Comparison of ENCODE assay signal across 20 mouse cellular contexts in the genomic region with DNA sequence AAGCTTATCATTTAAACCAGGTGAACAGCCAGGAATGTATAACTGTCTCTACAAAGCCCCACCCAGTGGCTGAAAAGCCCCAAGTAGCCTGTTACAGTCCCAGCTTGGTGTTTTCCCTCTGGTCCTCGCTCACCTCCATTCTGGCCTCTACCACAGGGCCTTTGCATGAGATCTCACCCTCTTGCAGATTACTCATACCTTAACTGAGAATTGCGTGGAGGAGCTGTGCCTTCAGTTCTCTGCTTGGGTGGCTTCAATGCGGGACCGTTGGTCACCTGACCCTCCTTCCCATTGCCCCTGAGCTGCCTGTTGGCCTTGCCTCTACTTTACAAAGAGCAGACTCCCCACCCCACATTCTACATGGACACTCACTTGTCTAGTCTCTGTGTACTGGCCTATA. TPM values are rescaled to one million over a fixed set of nuclear protein-coding genes. Genes with fewer than 3 reads are reported as not detected.
DNase-seq lines count a peak whose midpoint lies in the region; ATAC-seq and TF ChIP-seq lines count a peak whose summit lies in the region.
"Had no signal": no experiment of that assay in that cellular context is flagged by ENCODE, and none has a peak within 500 bp of the region (broad histone marks: within the 10 kb centered on the region; RNA-seq: fewer than 3 reads in every experiment).

No protein-coding gene starts in this region.

- H3K9me3 ChIP-seq in liver, embryonic 12.5 days (replicated peaks) = no peaks in the 10 kb centered on the region
- no peaks in the 10 kb centered on the region for H3K9me3 ChIP-seq in liver, postnatal 0 days (ENCODE audit: low read length)
- no peaks in the 10 kb centered on the region for H3K9me3 ChIP-seq in liver, embryonic 11.5 days (ENCODE audit: control insufficient read depth, low read length)
- H3K9me3 ChIP-seq in CH12.LX (replicated peaks; ENCODE audit: low read length) = no peaks in the 10 kb centered on the region
- H3K9me3 ChIP-seq: G1E had no signal

- no peak for TF ChIP-seq EP300 in liver, postnatal 0 days (IDR thresholded peaks at IDR 0.05; ENCODE audit: low read depth)
- no peak for TF ChIP-seq EP300 in CH12.LX (IDR thresholded peaks at IDR 0.05; ENCODE audit: low read length)

- H3K79me2 ChIP-seq in liver, adult 2 months (ENCODE audit: control insufficient read depth, insufficient read depth, low read length) = peaks cover 30% of the 10 kb centered on the region
- no peaks in the 10 kb centered on the region for H3K79me2 ChIP-seq in CH12.LX (replicated peaks; ENCODE audit: control insufficient read depth, extremely low read depth, insufficient read depth, poor library complexity, severe bottlenecking)

- peak; percentile 75 for DNase-seq in heart, adult 11 months
- DNase-seq in heart, postnatal 36 days = no peak
- no peak for DNase-seq in liver, adult 2 months (ENCODE audit: extremely low read depth, low read depth, low spot score)
- no peak for DNase-seq in liver, postnatal 0 days
- no peak for DNase-seq in liver, embryonic 11.5 days (ENCODE audit: low spot score)
- DNase-seq in CH12.LX (ENCODE audit: extremely low read depth) = peak; percentile 61
- no peak for DNase-seq in frontal cortex, adult 2 months (ENCODE audit: extremely low spot score in 1 of 2, low spot score in 1 of 2)
- DNase-seq: adrenal gland, adult 2 months; adrenal gland, adult 8-10 months; adrenal gland, postnatal 25 days; adrenal gland, postnatal 36 days; B cell, adult 2 months; cerebellum, adult 11 months; cerebellum, adult 11-12 months; cerebellum, adult 18-20 months had no signal

- no peak overlapping the region for H3K9ac ChIP-seq in liver, adult 2 months (ENCODE audit: low read depth, low read length)
- no peak overlapping the region for H3K9ac ChIP-seq in liver, embryonic 12.5 days
- H3K9ac ChIP-seq in liver, postnatal 0 days (replicated peaks) = no peak overlapping the region
- no peak overlapping the region for H3K9ac ChIP-seq in liver, embryonic 11.5 days (ENCODE audit: low read depth, low read length)
- H3K9ac ChIP-seq in CH12.LX (ENCODE audit: insufficient read depth, low read depth) = no peak overlapping the region

- H3K27me3 ChIP-seq in liver, adult 2 months (ENCODE audit: control insufficient read depth, insufficient read depth, low read length) = no peaks in the 10 kb centered on the region
- no peaks in the 10 kb centered on the region for H3K27me3 ChIP-seq in liver, embryonic 12.5 days (replicated peaks)
- H3K27me3 ChIP-seq in liver, postnatal 0 days (ENCODE audit: insufficient read depth, low read length) = no peaks in the 10 kb centered on the region
- no peaks in the 10 kb centered on the region for H3K27me3 ChIP-seq in liver, embryonic 11.5 days (replicated peaks; ENCODE audit: control insufficient read depth, insufficient read depth, low read length)
- no peaks in the 10 kb centered on the region for H3K27me3 ChIP-seq in CH12.LX (replicated peaks)
- H3K27me3 ChIP-seq: Patski had no signal

- WGBS in liver, adult 2 months = 93% methylated on average over 4 of the region's 4 CpGs
- WGBS in liver, embryonic 12.5 days (ENCODE audit: insufficient replicate concordance) = 78% methylated on average over 4 of the region's 4 CpGs
- 87% methylated on average over 4 of the region's 4 CpGs for WGBS in liver, postnatal 0 days (ENCODE audit: insufficient replicate concordance)
- WGBS in liver, embryonic 11.5 days = 83% methylated on average over 4 of the region's 4 CpGs

- H3K36me3 ChIP-seq in liver, adult 2 months (ENCODE audit: control insufficient read depth, insufficient read depth, low read length) = 0 out of 2 replicates have a peak, but pooled peaks cover 6% of the 10 kb centered on the region
- H3K36me3 ChIP-seq in liver, embryonic 12.5 days = no peaks in the 10 kb centered on the region
- no peaks in the 10 kb centered on the region for H3K36me3 ChIP-seq in liver, postnatal 0 days (replicated peaks; ENCODE audit: insufficient read depth, low read length)
- H3K36me3 ChIP-seq in liver, embryonic 11.5 days (ENCODE audit: control insufficient read depth, insufficient read depth, low read length) = no peaks in the 10 kb centered on the region
- peaks cover 0 to 8% of the 10 kb centered on the region in 2 experiments for H3K36me3 ChIP-seq in CH12.LX (replicated peaks in 1 of 2; ENCODE audit: control insufficient read depth in 1 of 2, insufficient read depth in 1 of 2, low read length in 1 of 2)

- no peak overlapping the region for H3K4me3 ChIP-seq in liver, adult 2 months (ENCODE audit: insufficient read depth, low read depth, low read length)
- H3K4me3 ChIP-seq in liver, embryonic 12.5 days = no peak overlapping the region
- no peak overlapping the region for H3K4me3 ChIP-seq in liver, postnatal 0 days (ENCODE audit: low read depth, low read length)
- no peak overlapping the region for H3K4me3 ChIP-seq in liver, embryonic 11.5 days (ENCODE audit: low read depth, low read length)
- no peak overlapping the region for H3K4me3 ChIP-seq in CH12.LX (replicated peaks in 1 of 3; ENCODE audit: low read depth in 2 of 3, low read length in 2 of 3, poor library complexity in 1 of 3)

- peak overlapping the region; percentile 61 for H3K27ac ChIP-seq in liver, adult 2 months (replicated peaks; ENCODE audit: insufficient read depth, low read depth, low read length)
- H3K27ac ChIP-seq in liver, embryonic 12.5 days = no peak overlapping the region
- H3K27ac ChIP-seq in liver, postnatal 0 days (ENCODE audit: low read depth) = peak overlapping the region; percentile 51; the same call in 1 of the 2 replicates
- no peak overlapping the region for H3K27ac ChIP-seq in liver, embryonic 11.5 days (ENCODE audit: low read depth, low read length)
- no peak overlapping the region for H3K27ac ChIP-seq in CH12.LX (ENCODE audit: insufficient read depth, low read depth)

- dilution Hi-C loops in CH12.LX (cut with MboI; ENCODE audit: extremely low pct_ligation_motif_present, extremely low pct_unique_long_range_greater_than_20kb, low sequenced_read_pairs) = no loop called here

- TF ChIP-seq POLR2A in liver, adult 2 months (IDR thresholded peaks at IDR 0.05; ENCODE audit: extremely low read depth, insufficient read depth, low read length) = no peak
- TF ChIP-seq POLR2A in CH12.LX (IDR thresholded peaks at IDR 0.05; ENCODE audit: low read depth, low read length) = no peak

- no peak for TF ChIP-seq RAD21 in CH12.LX (IDR thresholded peaks at IDR 0.05; ENCODE audit: low read depth, low read length)

- in situ Hi-C loops in CH12.LX (cut with MboI; ENCODE audit: low pct_ligation_motif_present, low pct_unique_long_range_greater_than_20kb, low sequenced_read_pairs) = no loop called here

- no peak for TF ChIP-seq CTCF in liver, adult 2 months (IDR thresholded peaks at IDR 0.05; ENCODE audit: low read depth, low read length)
- no peak for TF ChIP-seq CTCF in liver, postnatal 0 days (IDR thresholded peaks at IDR 0.05; ENCODE audit: low read depth)
- TF ChIP-seq CTCF in CH12.LX (conservative IDR thresholded peaks at IDR 0.05 in 1 of 2, IDR thresholded peaks at IDR 0.05 in 1 of 2; ENCODE audit: low read depth in 2 of 2, low read length in 2 of 2) = no peak

- intact Hi-C loops in heart, postnatal 36 days (cut with DNase I) = no loop called here

- no peak overlapping the region for H3K4me2 ChIP-seq in liver, embryonic 12.5 days
- H3K4me2 ChIP-seq in liver, postnatal 0 days (ENCODE audit: low read depth, low read length) = no peak overlapping the region
- no peak overlapping the region for H3K4me2 ChIP-seq in liver, embryonic 11.5 days
- H3K4me2 ChIP-seq in CH12.LX (ENCODE audit: insufficient read depth, low read depth, poor library complexity, severe bottlenecking) = no peak overlapping the region

- H3K4me1 ChIP-seq in liver, adult 2 months (ENCODE audit: control insufficient read depth, insufficient read depth, low read length) = peaks cover 52% of the 10 kb centered on the region
- H3K4me1 ChIP-seq in liver, embryonic 12.5 days = peaks cover 23% of the 10 kb centered on the region
- peaks cover 36% of the 10 kb centered on the region for H3K4me1 ChIP-seq in liver, postnatal 0 days (ENCODE audit: insufficient read depth)
- H3K4me1 ChIP-seq in liver, embryonic 11.5 days (replicated peaks; ENCODE audit: control insufficient read depth, insufficient read depth, low read length) = peaks cover 13% of the 10 kb centered on the region
- peaks cover 0 to 29% of the 10 kb centered on the region in 2 experiments; a peak in 2 of 4 replicates for H3K4me1 ChIP-seq in CH12.LX (ENCODE audit: control insufficient read depth in 1 of 2, insufficient read depth in 2 of 2)

- no peak for ATAC-seq in liver, embryonic 12.5 days
- ATAC-seq in liver, postnatal 0 days = no peak
- ATAC-seq in liver, embryonic 11.5 days (replicated peaks; ENCODE audit: low FRiP score) = no peak
- ATAC-seq: activated CD4-positive, CD25-positive, alpha-beta regulatory T cell, adult 4 months; CD4-positive, CD25-positive, alpha-beta regulatory T cell, adult 4 months; Patski had no signal

TF ChIP-seq in CH12.LX, 34 proteins besides CTCF, POLR2A, EP300 and RAD21:
- TF ChIP-seq IRF4 (IDR thresholded peaks at IDR 0.05; ENCODE audit: low read depth, low read length) = peak; percentile 37; the same call in 1 of the 2 replicates
- TF ChIP-seq MAX (IDR thresholded peaks at IDR 0.05; ENCODE audit: low read length) = no peak
TF ChIP-seq in CH12.LX: peak in this region for 1.

RNA-seq across cellular contexts. Expression of gene Aco1, which starts 10.6 kb away (rescaled TPM):
- 10 to 100 TPM; 33.7 to 34.0 TPM for total RNA-seq in heart, postnatal 36 days (2021)
- total RNA-seq in liver, adult 2 months (2014; rRNA removed) = 173 and 178 TPM in 2 replicates
- 112 and 125 TPM in 2 replicates for polyA plus RNA-seq in liver, adult 2 months (2012; rRNA removed)
- polyA plus RNA-seq in liver, embryonic 12.5 days (2016; fragmentation: Nextera tagmentation; extraction: Ambion mirVana) = 26.9 and 27.5 TPM in 2 replicates
- polyA plus RNA-seq in liver, postnatal 0 days (2015; fragmentation: Nextera tagmentation; extraction: Ambion mirVana) = 40.1 and 41.1 TPM in 2 replicates
- polyA plus RNA-seq in liver, embryonic 11.5 days (2014; fragmentation: Nextera tagmentation; extraction: Ambion mirVana) = 36.7 and 42.1 TPM in 2 replicates
- total RNA-seq in CH12.LX (2012; rRNA removed) (23.2 and 25.0 TPM in 2 replicates), CH12.LX (2014; rRNA removed) (25.2 and 27.1 TPM in 2 replicates)
- polyA plus RNA-seq in CH12.LX (2012; ENCODE audit: insufficient read length, low read depth) = 22.3 and 24.8 TPM in 2 replicates
- polyA plus RNA-seq in frontal cortex, adult 2 months (2012; rRNA removed) = 24.9 and 27.0 TPM in 2 replicates

Comparison
In these comparisons a context has a peak if more than half of its experiments do, and no peak if none do; other contexts are left out.
1. DNase-seq: peak in heart, adult 11 months (single experiment) and CH12.LX (single experiment); none in heart, postnatal 36 days (0 of 2), liver, adult 2 months (single experiment), liver, postnatal 0 days (single experiment), liver, embryonic 11.5 days (single experiment) and frontal cortex, adult 2 months (0 of 2).
2. H3K27ac ChIP-seq: peak in liver, adult 2 months (single experiment) and liver, postnatal 0 days (single experiment); none in liver, embryonic 12.5 days (single experiment), liver, embryonic 11.5 days (single experiment) and CH12.LX (single experiment).